Mouse (Mus musculus) thymus, adult 2 months (tissue): ENCODE measurements at regions not wholly inside any gene's neighbourhood (a gene's known extent, or its start where the extent isn't known, plus 50 kb on each side); places are given as distances from the start of the nearest gene placed in this dataset.

Source experiments
- CTCF ChIP-seq: fragments of 200-500 bp; IDR thresholded peaks from 2 replicates; pipeline ENCODE4 v1.5.1; 2012; ENCODE audit warnings: mild to moderate bottlenecking, control low read depth, low read length, moderate library complexity, borderline replicate concordance; ENCODE audit not compliant: control insufficient read depth, poor library complexity, insufficient read depth; ENCODE audit errors: extremely low read depth
- POLR2A ChIP-seq: fragments of 200-500 bp; IDR thresholded peaks from 2 replicates; pipeline ENCODE4 v1.6.1; 2012; ENCODE audit warnings: mild to moderate bottlenecking, low read length, control low read depth, moderate library complexity; ENCODE audit not compliant: control insufficient read depth, poor library complexity, insufficient read depth; ENCODE audit errors: extremely low read depth

DNA sequence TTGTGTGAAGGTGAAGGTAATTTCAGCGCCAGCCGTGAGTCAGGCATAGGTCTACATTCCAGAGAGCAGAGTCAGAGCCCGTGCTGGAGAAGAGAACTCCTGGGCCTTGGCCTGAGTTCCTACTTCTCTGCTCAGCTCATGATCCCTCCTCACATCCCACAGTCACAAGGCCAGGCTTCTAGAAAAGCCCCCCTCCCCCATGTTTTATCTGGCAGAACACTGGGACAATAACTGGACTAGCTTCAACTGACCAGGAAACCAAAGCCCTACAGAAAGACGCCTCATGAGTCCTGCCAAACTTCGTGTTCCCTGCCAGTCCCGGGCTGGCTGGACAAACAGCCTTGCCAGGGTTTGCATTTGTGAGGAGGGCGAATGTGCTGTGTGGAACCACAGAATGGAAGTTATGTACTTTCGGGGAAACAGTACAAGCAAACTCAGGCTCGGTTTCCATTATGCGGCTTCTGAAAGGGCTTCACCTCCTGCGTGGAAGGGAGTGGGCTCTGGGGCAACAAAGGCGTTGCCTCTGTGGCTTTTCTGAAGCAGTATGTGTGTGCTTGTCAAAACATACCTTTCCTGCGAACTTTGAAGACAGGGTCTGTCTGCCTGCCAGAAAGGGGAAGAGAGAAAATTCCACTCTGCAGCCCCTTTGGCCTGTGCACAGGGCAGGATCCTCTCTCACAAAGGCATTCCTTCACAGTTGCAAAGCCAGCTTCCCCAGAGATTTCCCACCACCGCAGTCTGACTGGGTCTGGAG lies 168.1 kb downstream of the Rpl14 start:
- TF ChIP-seq POLR2A (no peak), CTCF (no peak)
